Mouse (Mus musculus): ENCODE results near the gene Hnrnpu.
"Not testable (repeated sequence)": the region's sequence is repeated elsewhere in the genome, so short reads cannot be mapped to it uniquely, and the experiment has no call there.

Hnrnpu gene

GRCm38 (mm10) chr1:178310128-178310527 lies 27.5 kb downstream of the Hnrnpu start:
- no peak for DNase-seq (ENCODE audit: low read depth)

- no peak for DNase-seq (ENCODE audit: low read depth)
These were observed 28.1 kb downstream of the Hnrnpu start for GRCm38 (mm10) chr1:178309487-178309886.

GRCm38 (mm10) chr1:178303425-178303824 lies 34.2 kb downstream of the Hnrnpu start:
- no peak for DNase-seq (ENCODE audit: low read depth)

GRCm38 (mm10) chr1:178301261-178301660 lies 36.3 kb downstream of the Hnrnpu start:
- not testable (repeated sequence) for DNase-seq (ENCODE audit: low read depth)

- no peak for DNase-seq (ENCODE audit: low read depth)
These were observed 43.5 kb downstream of the Hnrnpu start for GRCm38 (mm10) chr1:178294051-178294450.

- DNase-seq (ENCODE audit: low read depth), result no peak
These were observed 45.9 kb downstream of the Hnrnpu start for GRCm38 (mm10) chr1:178291716-178292115.

GRCm38 (mm10) chr1:178287601-178288176 lies 49.9 kb downstream of the Hnrnpu start:
- DNase-seq (ENCODE audit: low read depth), result no peak

- DNase-seq (ENCODE audit: low read depth), result no peak
These were observed 53.5 kb downstream of the Hnrnpu start for GRCm38 (mm10) chr1:178283946-178284720.

GRCm38 (mm10) chr1:178283314-178283713 lies 54.3 kb downstream of the Hnrnpu start:
- not testable (repeated sequence) for DNase-seq (ENCODE audit: low read depth)

GRCm38 (mm10) chr1:178276054-178276911 lies 61.3 kb downstream of the Hnrnpu start:
- no peak for DNase-seq (ENCODE audit: low read depth)

GRCm38 (mm10) chr1:178275738-178276053 lies 61.9 kb downstream of the Hnrnpu start:
- DNase-seq (ENCODE audit: low read depth), result no peak

GRCm38 (mm10) chr1:178275174-178275730 lies 62.3 kb downstream of the Hnrnpu start:
- no peak for DNase-seq (ENCODE audit: low read depth)

All from fibroblast of lung, adult 2 months (primary cell).